Mouse (Mus musculus) liver, adult 2 months (tissue): ENCODE results near the gene Eif2ak4. TPM values are rescaled to one million over a fixed set of nuclear protein-coding genes. Genes with fewer than 3 reads are reported as not detected.

Experiments
- DNase-seq: peaks from one replicate; pipeline ENCODE4 v3.0.0-alpha.2; 2011; ENCODE audit warnings: low read depth, low spot score; ENCODE audit errors: extremely low read depth
- H3K27ac ChIP-seq: fragments of 200-500 bp; replicated peaks from 2 replicates; pipeline ENCODE4 v1.5.1; 2012; ENCODE audit warnings: low read depth, mild to moderate bottlenecking, control low read depth, inconsistent platforms, low read length; ENCODE audit not compliant: insufficient read depth
- H3K27me3 ChIP-seq: fragments of 200-500 bp; 2 replicates; pipeline ENCODE4 v1.6.1; 2012; ENCODE audit warnings: mild to moderate bottlenecking, moderate library complexity, low read length, inconsistent platforms; ENCODE audit not compliant: control insufficient read depth, insufficient read depth
- H3K36me3 ChIP-seq: fragments of 200-500 bp; 2 replicates; pipeline ENCODE4 v1.6.1; 2012; ENCODE audit warnings: low read length, inconsistent platforms; ENCODE audit not compliant: control insufficient read depth, insufficient read depth
- H3K4me1 ChIP-seq: fragments of 200-500 bp; 2 replicates; pipeline ENCODE4 v1.6.1; 2011; ENCODE audit warnings: low read length; ENCODE audit not compliant: control insufficient read depth, insufficient read depth
- H3K4me3 ChIP-seq: fragments of 200-500 bp; 2 replicates; pipeline ENCODE4 v1.5.1; 2011; ENCODE audit warnings: low read depth, mild to moderate bottlenecking, control low read depth, low read length, moderate library complexity; ENCODE audit not compliant: insufficient read depth
- H3K79me2 ChIP-seq: fragments of 200-500 bp; 2 replicates; pipeline ENCODE4 v1.6.1; 2012; ENCODE audit warnings: inconsistent platforms, mild to moderate bottlenecking, low read length, moderate library complexity; ENCODE audit not compliant: control insufficient read depth, insufficient read depth
- H3K9ac ChIP-seq: fragments of 200-500 bp; 2 replicates; pipeline ENCODE4 v1.6.1; 2012; ENCODE audit warnings: low read depth, mild to moderate bottlenecking, control low read depth, inconsistent platforms, low read length
- CTCF ChIP-seq: fragments of 200-500 bp; IDR thresholded peaks from 2 replicates; pipeline ENCODE4 v1.5.1; 2011; ENCODE audit warnings: low read depth, low read length, control low read depth
- POLR2A ChIP-seq: fragments of 200-500 bp; IDR thresholded peaks from 2 replicates; pipeline ENCODE4 v1.6.1; 2011; ENCODE audit warnings: low read length, control low read depth; ENCODE audit not compliant: insufficient read depth; ENCODE audit errors: extremely low read depth
- WGBS: fragments of 180-500 bp; shearing (Covaris S2); methylation state at CpG from one replicate; pipeline ENCODE4 v1.1.7; 2018; 5-methylcytosine and 5-hydroxymethylcytosine counted together
- polyA plus RNA-seq: library from polyadenylated mRNA; depleted of rRNA; stranded (reverse); fragments of >200 nt; gene quantifications from 2 replicates; pipeline ENCODE4 v1.2.3, GENCODE M21; 2012
- total RNA-seq: library from RNA; depleted of rRNA; stranded (reverse); fragments of >200 nt; gene quantifications from 2 replicates; pipeline ENCODE4 v1.2.3, GENCODE M21; 2014

Gene Eif2ak4
- total and polyA plus RNA-seq, 2 experiments = 4.8 to 5.4 TPM

- WGBS = 91% methylated on average over 13 of the region's 13 CpGs
- Histone ChIP-seq H3K27me3 (no peaks in the 10 kb centered on the region), H3K4me3 (no peak overlapping the region), H3K36me3 (peaks cover 15% of the 10 kb centered on the region), H3K4me1 (peaks cover 1% of the 10 kb centered on the region; the same call in 1 of the 2 replicates), H3K9ac (no peak overlapping the region), H3K27ac (no peak overlapping the region), H3K79me2 (no peaks in the 10 kb centered on the region)
- TF ChIP-seq CTCF (no peak), POLR2A (no peak)
- DNase-seq = no peak
Observed at GRCm38 (mm10) chr2:118445696-118446674, 57.6 kb downstream of the Eif2ak4 start.

DNA sequence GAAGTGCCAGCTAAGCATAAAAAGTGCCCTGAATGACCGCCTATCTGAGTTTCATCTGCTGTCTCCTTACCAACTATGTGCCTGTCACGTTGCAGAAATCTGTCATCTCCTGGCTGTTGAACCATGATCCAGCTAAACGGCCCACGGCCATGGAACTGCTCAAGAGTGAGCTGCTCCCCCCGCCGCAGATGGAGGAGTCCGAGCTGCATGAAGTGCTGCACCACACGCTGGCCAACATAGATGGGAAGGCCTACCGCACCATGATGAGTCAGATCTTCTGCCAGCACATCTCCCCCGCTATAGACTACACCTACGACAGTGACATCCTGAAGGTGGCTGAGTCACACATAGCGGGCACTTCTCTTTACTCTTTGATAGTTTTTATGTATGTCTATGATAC, 59.8 kb downstream of the Eif2ak4 start:
- peak; percentile 69 for DNase-seq
- WGBS = 85% methylated on average over 12 of the region's 12 CpGs
- Histone ChIP-seq H3K79me2 (no peaks in the 10 kb centered on the region), H3K36me3 (peaks cover 15% of the 10 kb centered on the region), H3K4me1 (peaks cover 6% of the 10 kb centered on the region), H3K9ac (no peak overlapping the region), H3K27me3 (no peaks in the 10 kb centered on the region), H3K4me3 (no peak overlapping the region), H3K27ac (no peak overlapping the region)
- TF ChIP-seq CTCF (no peak), POLR2A (no peak)

- Histone ChIP-seq H3K27me3 (no peaks in the 10 kb centered on the region), H3K4me3 (no peak overlapping the region), H3K27ac (no peak overlapping the region), H3K9ac (no peak overlapping the region), H3K79me2 (no peaks in the 10 kb centered on the region), H3K36me3 (peaks cover 13% of the 10 kb centered on the region), H3K4me1 (peaks cover 6% of the 10 kb centered on the region)
- 23% methylated on average over 6 of the region's 6 CpGs for WGBS
- TF ChIP-seq CTCF = no peak
- no peak for TF ChIP-seq POLR2A
- peak; percentile 95 for DNase-seq
Observed at GRCm38 (mm10) chr2:118451056-118451455, 62.6 kb downstream of the Eif2ak4 start.

DNA sequence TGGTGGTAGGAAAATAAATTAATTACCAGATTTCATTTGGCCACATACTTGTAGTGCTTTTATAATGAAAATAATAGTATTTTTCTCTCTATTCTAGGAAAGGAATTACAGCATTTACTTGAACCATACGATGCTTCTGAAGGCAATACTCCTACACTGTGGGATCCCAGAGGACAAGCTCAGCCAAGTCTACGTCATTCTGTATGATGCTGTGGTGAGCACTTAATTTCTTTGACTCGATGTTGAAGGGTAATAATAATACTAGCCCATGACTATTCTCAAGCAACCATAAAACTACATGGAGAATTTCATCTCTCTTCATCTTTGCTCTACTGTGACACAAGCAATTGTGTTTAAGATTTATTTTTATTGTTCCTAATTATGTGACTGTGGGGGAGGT, 68.6 kb downstream of the Eif2ak4 start:
- Histone ChIP-seq H3K4me1 (no peaks in the 10 kb centered on the region), H3K4me3 (no peak overlapping the region), H3K9ac (no peak overlapping the region), H3K27ac (no peak overlapping the region), H3K36me3 (peaks cover 17% of the 10 kb centered on the region), H3K27me3 (no peaks in the 10 kb centered on the region), H3K79me2 (no peaks in the 10 kb centered on the region)
- no peak for TF ChIP-seq CTCF
- no peak for TF ChIP-seq POLR2A
- 98% methylated on average over 3 of the region's 3 CpGs for WGBS
- no peak for DNase-seq

- Histone ChIP-seq H3K4me3 (no peak overlapping the region), H3K27ac (no peak overlapping the region), H3K36me3 (peaks cover 17% of the 10 kb centered on the region), H3K4me1 (no peaks in the 10 kb centered on the region), H3K79me2 (no peaks in the 10 kb centered on the region), H3K9ac (no peak overlapping the region), H3K27me3 (no peaks in the 10 kb centered on the region)
- 97% methylated on average over 13 of the region's 13 CpGs for WGBS
- no peak for TF ChIP-seq CTCF
- no peak for TF ChIP-seq POLR2A
- no peak for DNase-seq
Observed at GRCm38 (mm10) chr2:118457463-118458261, 69.2 kb downstream of the Eif2ak4 start.
